Mouse (Mus musculus) cerebral cortex, adult 2 months (tissue): ENCODE results near the gene Nup133.

Source experiments
- WGBS: fragments of 180-500 bp; shearing (Covaris S2); methylation state at CpG from one replicate; pipeline ENCODE4 v1.1.7; 2018; 5-methylcytosine and 5-hydroxymethylcytosine counted together

Gene Nup133

GRCm38 (mm10) chr8:123887956-123888355, 61.1 kb downstream of the Nup133 start:
- 82% methylated on average over 2 of the region's 2 CpGs for WGBS

DNA sequence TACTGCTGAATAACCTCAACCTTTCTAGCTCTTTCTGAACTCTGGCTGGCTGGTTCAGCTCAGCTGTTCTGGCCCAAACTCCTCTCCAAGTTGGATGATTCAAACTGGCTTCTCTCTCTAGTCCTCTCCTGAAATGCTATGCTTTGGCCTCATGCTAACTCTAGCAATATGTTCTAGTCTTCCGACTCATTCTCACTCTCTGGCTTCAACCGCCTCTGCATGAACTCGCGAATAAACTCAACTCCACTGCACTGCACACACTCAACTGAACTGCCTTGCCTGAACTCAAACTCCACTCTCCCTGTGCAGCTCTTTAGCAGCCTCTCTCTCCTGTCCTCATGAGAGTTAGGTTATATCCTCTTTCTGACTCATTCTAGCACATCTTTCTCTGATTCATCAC, 61.9 kb downstream of the Nup133 start:
- 43% methylated on average over 4 of the region's 4 CpGs for WGBS

DNA sequence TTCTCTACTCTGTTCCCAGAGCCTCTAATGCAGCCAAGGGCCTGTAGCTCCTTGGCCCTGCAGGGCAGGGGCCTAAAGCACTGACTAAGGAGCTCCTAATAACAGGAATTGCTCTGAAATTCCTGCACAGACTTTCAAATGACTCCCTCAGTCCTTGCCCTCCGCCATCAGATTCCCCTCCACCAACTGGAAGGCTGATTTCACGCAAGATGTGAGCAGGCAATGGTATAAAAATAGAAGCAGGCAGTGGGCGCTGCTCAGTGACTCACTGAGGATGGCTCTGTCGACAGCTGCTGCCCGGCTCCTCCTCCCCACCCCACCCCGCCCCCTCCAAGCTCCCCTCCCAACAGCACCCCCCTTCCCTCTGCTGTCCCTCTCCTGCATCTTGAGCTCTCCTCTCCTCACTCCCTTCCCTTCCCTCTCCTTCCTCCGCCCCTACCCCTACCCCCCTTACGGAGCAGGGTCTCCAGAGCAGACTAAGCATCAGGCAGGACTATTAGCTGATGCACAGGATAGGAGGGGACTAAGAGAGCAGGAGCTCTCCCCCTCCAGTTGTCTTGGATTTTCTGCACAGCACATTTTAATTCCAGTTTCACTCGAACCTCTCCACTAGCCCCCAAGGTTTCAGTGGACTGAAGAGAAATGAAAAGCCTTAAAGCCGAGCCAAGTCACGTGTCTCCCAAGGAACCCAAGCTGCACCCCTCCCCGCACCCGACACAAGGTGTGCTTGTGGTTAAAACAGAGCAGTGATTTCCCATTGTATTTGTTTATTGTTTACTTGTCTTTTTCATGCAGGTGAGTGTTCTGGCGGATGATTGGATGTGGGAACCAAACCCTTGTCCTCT, 64.1 kb downstream of the Nup133 start:
- WGBS, result 5% methylated on average over 14 of the region's 14 CpGs

- 51% methylated on average over 4 of the region's 4 CpGs for WGBS
These were observed 66.0 kb downstream of the Nup133 start for GRCm38 (mm10) chr8:123883094-123883493.

- WGBS, result 71% methylated on average over 2 of the region's 2 CpGs
These were observed 66.7 kb downstream of the Nup133 start for GRCm38 (mm10) chr8:123882412-123882811.

GRCm38 (mm10) chr8:123880821-123881350, 68.2 kb downstream of the Nup133 start:
- 33% methylated on average over 4 of the region's 4 CpGs for WGBS

DNA sequence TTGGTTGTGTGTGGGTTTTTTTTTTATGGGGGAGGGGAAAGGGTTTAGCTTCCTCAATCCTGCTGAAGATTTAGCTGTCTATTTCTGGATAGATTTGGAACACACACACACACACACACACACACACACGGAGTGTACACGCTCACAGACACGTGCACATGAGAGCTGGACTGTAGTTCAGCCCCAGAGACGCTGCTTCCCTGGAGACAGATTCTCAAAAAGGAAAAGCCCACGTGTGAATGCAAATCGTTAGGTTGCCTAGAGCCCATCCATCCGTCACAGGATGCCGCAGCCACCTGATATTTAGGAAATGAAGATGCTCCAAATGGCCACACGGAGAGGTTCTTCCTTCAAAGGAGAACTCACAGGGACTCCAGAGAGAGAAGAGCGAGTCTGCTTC, 68.8 kb downstream of the Nup133 start:
- WGBS, result 29% methylated on average over 10 of the region's 10 CpGs

DNA sequence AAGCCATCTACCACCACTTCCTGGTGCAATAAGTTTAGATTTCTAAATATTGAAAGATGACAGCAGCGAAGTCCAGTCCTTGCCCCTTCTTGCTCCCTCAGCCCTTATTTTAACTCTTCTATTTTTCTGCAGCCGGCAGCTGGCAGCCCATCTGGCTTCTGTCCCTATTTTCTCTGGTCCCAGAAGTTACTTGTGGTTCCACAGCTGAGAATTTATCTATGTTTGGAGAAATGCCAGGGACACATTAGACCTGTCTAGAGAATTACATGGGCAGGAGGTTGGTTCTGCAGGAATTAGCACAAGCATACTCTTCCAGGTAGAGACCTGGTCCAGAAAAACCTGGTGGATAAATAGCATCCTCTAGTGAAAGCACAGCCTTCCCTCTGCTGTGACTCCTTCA, 71.2 kb downstream of the Nup133 start:
- WGBS, result 31% methylated on average over 2 of the region's 2 CpGs

- 42% methylated on average over 11 of the region's 11 CpGs for WGBS
These were observed 74.7 kb downstream of the Nup133 start for GRCm38 (mm10) chr8:123874324-123874723.

- 77% methylated on average over 6 of the region's 6 CpGs for WGBS
These were observed 75.7 kb downstream of the Nup133 start for GRCm38 (mm10) chr8:123873364-123873763.

GRCm38 (mm10) chr8:123872048-123872447, 77.0 kb downstream of the Nup133 start:
- 62% methylated on average over 9 of the region's 9 CpGs for WGBS

DNA sequence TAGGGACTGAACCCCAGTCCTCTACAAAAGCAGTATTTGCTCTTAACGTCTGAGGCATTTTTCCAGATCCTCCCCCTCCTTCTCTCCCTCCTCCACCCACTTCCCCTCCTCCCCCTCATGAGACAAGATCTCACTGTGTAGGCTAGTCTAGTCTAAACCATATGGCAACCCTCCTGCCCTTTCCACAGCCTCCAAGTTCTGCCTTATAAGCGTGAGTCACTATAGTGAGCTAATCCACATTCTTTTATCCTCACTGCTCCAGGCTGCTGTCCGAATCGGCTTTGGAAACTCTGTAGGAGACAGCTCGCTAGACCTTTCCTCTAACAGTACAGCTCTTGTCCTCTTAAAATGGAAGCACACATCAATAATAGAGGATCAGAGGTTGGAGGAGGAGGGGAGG, 82.1 kb downstream of the Nup133 start:
- 13% methylated on average over 5 of the region's 5 CpGs for WGBS

GRCm38 (mm10) chr8:123865786-123866185, 83.3 kb downstream of the Nup133 start:
- 90% methylated on average over 7 of the region's 7 CpGs for WGBS

DNA sequence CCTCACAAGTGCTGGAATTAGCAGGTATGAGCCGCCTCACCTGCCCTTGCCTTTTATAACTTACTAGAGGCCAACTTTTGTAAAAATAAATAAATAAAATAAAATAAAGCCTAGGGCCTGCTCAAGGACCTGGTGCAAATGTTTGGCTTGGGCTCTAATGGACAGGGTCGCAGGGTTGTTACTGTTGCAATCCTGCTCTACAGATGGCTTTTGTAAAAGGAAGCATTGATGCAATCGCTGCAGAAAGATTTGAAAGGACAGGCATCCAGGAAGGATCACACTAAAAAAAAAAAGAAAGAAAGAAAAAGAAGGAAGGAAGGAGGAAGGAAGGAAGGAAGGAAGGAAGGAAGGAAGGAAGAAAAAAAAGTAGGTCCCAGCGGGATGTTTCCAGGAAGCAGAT, 88.7 kb downstream of the Nup133 start:
- WGBS, result 72% methylated on average over 4 of the region's 4 CpGs

DNA sequence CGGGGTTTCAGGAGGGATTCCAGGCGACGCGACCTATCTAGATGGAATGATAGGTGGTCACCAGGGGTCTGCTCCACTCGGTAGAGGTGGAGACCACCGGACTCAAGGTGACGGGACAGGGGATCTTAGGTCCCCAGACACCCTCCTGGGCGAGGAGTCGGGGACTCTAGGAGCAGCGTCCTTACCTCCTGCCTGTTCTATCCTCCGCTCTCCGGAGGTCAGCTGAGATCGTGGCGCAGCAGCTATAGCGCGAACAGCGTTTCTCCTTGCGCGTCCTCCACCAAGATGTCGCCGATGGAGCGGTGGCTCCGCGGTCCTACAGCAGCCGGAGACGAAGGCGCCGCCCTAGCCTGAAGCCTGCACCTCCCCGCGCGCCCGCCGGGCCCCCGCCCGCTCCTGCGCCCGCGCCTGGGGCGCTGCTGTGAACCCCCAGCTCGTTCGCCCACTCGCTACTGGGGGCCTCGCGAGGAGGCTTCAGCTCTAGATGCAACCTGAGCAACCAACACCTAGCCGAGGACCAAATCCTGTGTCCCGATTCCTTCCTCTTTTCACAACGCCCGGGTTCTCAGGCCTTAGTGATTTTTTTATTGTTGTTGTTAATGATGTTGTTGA, 89.3 kb downstream of the Nup133 start, which contains the start of gene Ccsap:
TSS of gene Ccsap (minus strand) at position 562 of the 612 bp plus-strand sequence.
- 1% methylated on average over 48 of the region's 48 CpGs for WGBS

- under 1% methylated on average over 74 of the region's 79 CpGs for WGBS
These were observed 90.0 kb downstream of the Nup133 start for GRCm38 (mm10) chr8:123858941-123859647.

- WGBS, result 2% methylated on average over 17 of the region's 17 CpGs
These were observed 90.5 kb downstream of the Nup133 start for GRCm38 (mm10) chr8:123858574-123858940.

- WGBS, result 35% methylated on average over 3 of the region's 3 CpGs
These were observed 91.7 kb downstream of the Nup133 start for GRCm38 (mm10) chr8:123857361-123857760.

DNA sequence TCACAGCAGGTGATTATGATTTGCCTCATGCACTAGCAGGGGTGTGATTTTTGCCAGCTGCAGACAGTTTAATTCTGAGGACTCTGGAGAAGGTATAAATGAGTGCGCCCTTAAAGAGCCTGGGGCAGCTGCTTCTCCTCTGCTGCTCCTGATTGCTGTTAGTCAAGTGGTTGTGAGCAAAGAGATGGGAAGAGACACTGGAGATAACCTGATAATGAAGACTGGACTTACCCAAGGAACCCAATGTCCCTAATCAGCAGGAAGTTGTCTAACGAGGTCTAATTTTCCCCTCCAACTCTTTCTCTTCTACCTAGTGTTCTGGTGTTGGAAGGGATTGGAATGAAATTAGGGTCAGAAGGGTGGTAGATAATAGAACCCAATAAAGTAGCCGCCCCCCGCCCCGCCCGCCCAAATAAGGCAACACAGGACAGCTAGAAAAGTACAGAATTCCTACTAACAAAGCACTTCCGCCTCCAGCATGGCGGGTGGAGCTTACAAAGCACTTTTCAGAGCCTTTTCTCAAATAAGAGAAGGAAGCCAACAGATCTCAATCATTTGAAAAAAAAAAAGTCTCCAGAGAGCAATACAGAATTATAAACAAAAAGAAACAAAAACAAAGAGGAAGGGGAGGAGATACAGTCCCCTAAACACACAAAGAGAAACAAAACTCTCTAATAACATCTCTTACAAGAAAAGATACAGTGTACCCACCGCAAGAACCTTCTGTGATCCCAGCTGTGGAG, 94.2 kb downstream of the Nup133 start:
- 72% methylated on average over 9 of the region's 9 CpGs for WGBS

DNA sequence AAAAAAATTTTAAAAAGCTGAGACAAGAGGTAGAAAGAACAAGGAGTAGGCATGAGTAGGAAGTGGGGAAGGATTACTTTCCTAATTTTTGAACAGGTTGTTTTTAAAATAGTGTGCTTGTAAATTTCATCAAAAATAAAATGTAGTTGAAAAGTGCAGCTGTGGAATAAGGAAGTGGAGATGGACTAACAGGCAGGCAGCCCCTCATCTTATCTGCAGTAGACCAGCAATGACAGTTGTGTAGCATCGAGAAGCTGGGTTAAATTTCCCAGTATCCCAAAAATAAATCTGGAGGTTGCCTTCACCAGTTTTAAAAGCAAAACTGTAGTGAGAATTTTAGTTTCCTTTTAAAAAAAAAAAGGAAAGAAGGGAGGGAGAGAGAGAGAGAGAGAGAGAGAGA, 94.8 kb downstream of the Nup133 start:
- 41% methylated on average over 1 of the region's 1 CpGs for WGBS

- whole genome bisulfite sequencing, result 39% methylated on average over 5 of the region's 5 CpGs
These were observed 97.5 kb downstream of the Nup133 start for GRCm38 (mm10) chr8:123851590-123851989.

- 82% methylated on average over 4 of the region's 4 CpGs for WGBS
These were observed 99.7 kb downstream of the Nup133 start for GRCm38 (mm10) chr8:123849352-123849751.
